Mouse (Mus musculus) ES-Bruce4 (cell line): ENCODE measurements at regions not wholly inside any gene's neighbourhood (a gene's known extent, or its start where the extent isn't known, plus 50 kb on each side); places are given as distances from the start of the nearest gene placed in this dataset.

ENCODE experiments used
- CTCF ChIP-seq: IDR thresholded peaks from one replicate; pipeline ENCODE4 v1.8.1; 2011; ENCODE audit warnings: low read depth, low read length
- EP300 ChIP-seq: IDR thresholded peaks from 2 replicates; pipeline ENCODE4 v1.6.1; 2011; ENCODE audit warnings: low read depth, low read length; ENCODE audit not compliant: insufficient read depth
- POLR2A ChIP-seq: IDR thresholded peaks from one replicate; pipeline ENCODE4 v1.8.1; 2011; ENCODE audit warnings: low read length; ENCODE audit not compliant: insufficient read depth

GRCm38 (mm10) chr4:95378645-95379044 lies 178.7 kb upstream of the Fggy start:
- TF ChIP-seq EP300 (no peak), CTCF (no peak), POLR2A (no peak)
